ENCODE assay signal across 8 mouse cellular contexts in the genomic region with DNA sequence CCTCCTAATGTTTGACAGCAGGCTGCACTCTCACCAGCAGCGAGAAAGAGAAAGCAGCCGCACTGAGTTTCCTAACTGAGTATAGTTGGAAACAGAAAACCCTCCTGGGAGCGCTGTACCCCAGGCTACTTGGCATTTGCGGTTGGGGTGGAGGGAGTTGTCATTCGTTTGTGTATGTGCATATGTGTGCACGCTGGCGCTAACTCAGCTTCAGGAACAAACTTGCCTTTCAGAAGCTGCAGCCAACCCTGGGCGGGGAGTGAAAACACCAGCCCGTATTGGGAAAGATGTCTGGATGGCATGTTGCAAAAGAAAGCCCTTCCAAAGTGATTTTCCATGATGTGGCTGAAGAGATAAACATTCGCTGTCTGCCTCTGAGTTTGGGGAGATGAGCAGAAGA. TPM values are rescaled to one million over a fixed set of nuclear protein-coding genes. Genes with fewer than 3 reads are reported as not detected.
DNase-seq lines count a peak whose midpoint lies in the region; ATAC-seq and TF ChIP-seq lines count a peak whose summit lies in the region.

No protein-coding gene starts in this region.

- peaks cover 13% of the 10 kb centered on the region for H3K27me3 ChIP-seq in E14TG2a.4 (ENCODE audit: insufficient read depth, low read length)
- 0 out of 2 replicates have a peak, but pooled peaks cover 3% of the 10 kb centered on the region for H3K27me3 ChIP-seq in limb, embryonic 11.5 days (ENCODE audit: control insufficient read depth, insufficient read depth, low read length)
- no peaks in the 10 kb centered on the region for H3K27me3 ChIP-seq in neural tube, embryonic 12.5 days (replicated peaks)

- peak; percentile 49; the same call in 1 of the 2 replicates for ATAC-seq in frontal cortex, adult (ENCODE audit: low TSS enrichment)
- ATAC-seq in granulocyte monocyte progenitor cell, adult 5-6 weeks (replicated peaks; ENCODE audit: poor library complexity, severe bottlenecking), result peak; percentile 67
- no peak for ATAC-seq in limb, embryonic 11.5 days (ENCODE audit: insufficient number of reproducible peaks, low FRiP score, low TSS enrichment, low read depth)
- ATAC-seq in neural tube, embryonic 12.5 days (ENCODE audit: low FRiP score, low read depth), result no peak

- peaks cover 31% of the 10 kb centered on the region for H3K4me1 ChIP-seq in E14TG2a.4 (replicated peaks; ENCODE audit: low read depth, low read length)
- peaks cover 2% of the 10 kb centered on the region; the same call in 1 of the 2 replicates for H3K4me1 ChIP-seq in limb, embryonic 11.5 days (ENCODE audit: control insufficient read depth, insufficient read depth, low read length)
- peaks cover 3% of the 10 kb centered on the region for H3K4me1 ChIP-seq in neural tube, embryonic 12.5 days

- H3K36me3 ChIP-seq in E14TG2a.4 (ENCODE audit: insufficient read depth, low read length), result no peaks in the 10 kb centered on the region
- H3K36me3 ChIP-seq in limb, embryonic 11.5 days (ENCODE audit: control insufficient read depth, insufficient read depth, low read length), result no peaks in the 10 kb centered on the region
- H3K36me3 ChIP-seq in neural tube, embryonic 12.5 days, result no peaks in the 10 kb centered on the region

- no peak for TF ChIP-seq CTCF in E14TG2a.4 (conservative IDR thresholded peaks at IDR 0.05; ENCODE audit: low read length)

- H3K9me3 ChIP-seq in E14TG2a.4 (ENCODE audit: low read length), result no peaks in the 10 kb centered on the region
- H3K9me3 ChIP-seq in limb, embryonic 11.5 days (ENCODE audit: control insufficient read depth, low read length), result no peaks in the 10 kb centered on the region
- H3K9me3 ChIP-seq in neural tube, embryonic 12.5 days, result no peaks in the 10 kb centered on the region

- WGBS in limb, embryonic 11.5 days, result 23% methylated on average over 10 of the region's 10 CpGs
- 39% methylated on average over 10 of the region's 10 CpGs for WGBS in neural tube, embryonic 12.5 days

- H3K9ac ChIP-seq in limb, embryonic 11.5 days (ENCODE audit: low read length), result no peak overlapping the region
- no peak overlapping the region for H3K9ac ChIP-seq in neural tube, embryonic 12.5 days

- no peak overlapping the region for H3K27ac ChIP-seq in limb, embryonic 11.5 days (replicated peaks; ENCODE audit: low read depth, low read length)
- H3K27ac ChIP-seq in neural tube, embryonic 12.5 days, result no peak overlapping the region

- peak overlapping the region; percentile 7; the same call in 1 of the 2 replicates for H3K4me3 ChIP-seq in E14TG2a.4 (replicated peaks; ENCODE audit: low read length)
- H3K4me3 ChIP-seq in limb, embryonic 11.5 days (ENCODE audit: low read depth, low read length), result 0 out of 2 replicates have a peak overlapping the region, but pooled peaks have one; percentile 8
- no peak overlapping the region for H3K4me3 ChIP-seq in neural tube, embryonic 12.5 days

- no peak for DNase-seq in frontal cortex, postnatal 25 days (ENCODE audit: low spot score in 2 of 2)
- no peak for DNase-seq in limb, embryonic 11.5 days (ENCODE audit: low spot score)
- DNase-seq in spleen, postnatal 10 days (ENCODE audit: low spot score in 2 of 2), result no peak
- no peak for DNase-seq in thymus, adult 18-20 months

- H3K4me2 ChIP-seq in limb, embryonic 11.5 days (ENCODE audit: low read depth, severe bottlenecking), result peak overlapping the region; percentile 35
- H3K4me2 ChIP-seq in neural tube, embryonic 12.5 days (replicated peaks), result 0 out of 2 replicates have a peak overlapping the region, but pooled peaks have one; percentile 29

RNA-seq across cellular contexts. Expression of gene Tacc2, which starts 0.3 kb away (rescaled TPM):
- total RNA-seq in granulocyte monocyte progenitor cell, adult 5-6 weeks (2014; fragmentation: Nextera tagmentation), result 10.9 and 22.5 TPM in 2 replicates
- 3.7 and 6.2 TPM in 2 replicates for total RNA-seq in granulocyte monocyte progenitor cell, adult 5-6 weeks (2017)
- 34.7 and 40.0 TPM in 2 replicates for polyA plus RNA-seq in limb, embryonic 11.5 days (2014; fragmentation: Nextera tagmentation; extraction: Ambion mirVana)
- 74.3 and 85.5 TPM in 2 replicates for polyA plus RNA-seq in neural tube, embryonic 12.5 days (2016; fragmentation: Nextera tagmentation; extraction: Ambion mirVana)

RNA-seq across cellular contexts. Expression of gene Nsmce4a, which starts 4.1 kb away (rescaled TPM):
- 121 and 125 TPM in 2 replicates for total RNA-seq in granulocyte monocyte progenitor cell, adult 5-6 weeks (2014; fragmentation: Nextera tagmentation)
- 204 and 256 TPM in 2 replicates for total RNA-seq in granulocyte monocyte progenitor cell, adult 5-6 weeks (2017)
- polyA plus RNA-seq in limb, embryonic 11.5 days (2014; fragmentation: Nextera tagmentation; extraction: Ambion mirVana), result 234 and 240 TPM in 2 replicates
- polyA plus RNA-seq in neural tube, embryonic 12.5 days (2016; fragmentation: Nextera tagmentation; extraction: Ambion mirVana), result 138 and 143 TPM in 2 replicates

RNA-seq across cellular contexts. Expression of gene Ate1, which starts 56.8 kb away (rescaled TPM):
- total RNA-seq in granulocyte monocyte progenitor cell, adult 5-6 weeks (2014; fragmentation: Nextera tagmentation), result 13.2 and 41.4 TPM in 2 replicates
- 46.0 and 64.1 TPM in 2 replicates for total RNA-seq in granulocyte monocyte progenitor cell, adult 5-6 weeks (2017)
- polyA plus RNA-seq in limb, embryonic 11.5 days (2014; fragmentation: Nextera tagmentation; extraction: Ambion mirVana), result 38.3 and 44.1 TPM in 2 replicates
- 62.7 and 71.6 TPM in 2 replicates for polyA plus RNA-seq in neural tube, embryonic 12.5 days (2016; fragmentation: Nextera tagmentation; extraction: Ambion mirVana)

Comparison
In these comparisons a context has a peak if more than half of its experiments do, and no peak if none do; other contexts are left out.
1. ATAC-seq: peak in frontal cortex, adult (single experiment) and granulocyte monocyte progenitor cell, adult 5-6 weeks (single experiment); none in limb, embryonic 11.5 days (single experiment) and neural tube, embryonic 12.5 days (single experiment).